Mouse (Mus musculus) lung, adult 2 months (tissue): ENCODE results near the gene Hhip.

Experiments used
- CTCF ChIP-seq: fragments of 200-500 bp; IDR thresholded peaks from 2 replicates; pipeline ENCODE4 v1.5.1; 2011; ENCODE audit warnings: mild to moderate bottlenecking, low read length, control low read depth; ENCODE audit not compliant: insufficient read depth
- POLR2A ChIP-seq: fragments of 200-500 bp; IDR thresholded peaks from 2 replicates; pipeline ENCODE4 v1.6.1; 2011; ENCODE audit warnings: low read depth, mild to moderate bottlenecking, control low read depth, low read length, borderline replicate concordance; ENCODE audit errors: extremely low read depth

GRCm38 (mm10) chr8:79936856-79937445 lies 120.9 kb downstream of the Hhip start:
- TF ChIP-seq CTCF (no peak), POLR2A (no peak)
